ENCODE assay signal across 9 mouse cellular contexts in genomic region chr13:41219687-41220303, GRCm38 (mm10). TPM values are rescaled to one million over a fixed set of nuclear protein-coding genes. Genes with fewer than 3 reads are reported as not detected.
DNase-seq lines count a peak whose midpoint lies in the region; ATAC-seq and TF ChIP-seq lines count a peak whose summit lies in the region.
"Had no signal": no experiment of that assay in that cellular context is flagged by ENCODE, and none has a peak within 500 bp of the region (broad histone marks: within the 10 kb centered on the region; RNA-seq: fewer than 3 reads in every experiment).

No protein-coding gene starts in this region.

- no peak overlapping the region for H3K27ac ChIP-seq in heart, embryonic 12.5 days (ENCODE audit: poor library complexity, severe bottlenecking)
- no peak overlapping the region for H3K27ac ChIP-seq in thymus, adult 2 months (ENCODE audit: control insufficient read depth, insufficient read depth, low read length)
- peak overlapping the region; percentile 80 for H3K27ac ChIP-seq in hindbrain, embryonic 12.5 days

- H3K4me3 ChIP-seq in heart, embryonic 12.5 days = peak overlapping the region; percentile 61
- peak overlapping the region; percentile 21; the same call in 1 of the 2 replicates for H3K4me3 ChIP-seq in thymus, adult 2 months (ENCODE audit: control insufficient read depth, insufficient read depth, low read length)
- peak overlapping the region; percentile 73 for H3K4me3 ChIP-seq in hindbrain, embryonic 12.5 days

- ATAC-seq in heart, embryonic 12.5 days (ENCODE audit: insufficient number of reproducible peaks, low FRiP score) = no peak; the same call in 1 of the 2 replicates
- ATAC-seq in hindbrain, embryonic 12.5 days (ENCODE audit: low FRiP score) = peak; percentile 89
- ATAC-seq: Patski had no signal

- no peak for DNase-seq in heart, adult 8-10 months (ENCODE audit: low spot score)
- DNase-seq in thymus, adult 2 months = peak; percentile 8
- no peak for DNase-seq in thymus, postnatal 14 days
- DNase-seq in mesoderm, embryonic 11.5 days (ENCODE audit: low read depth, low spot score) = peak; percentile 56
- DNase-seq in urinary bladder, postnatal 36 days (ENCODE audit: low spot score in 2 of 2) = no peak
- DNase-seq in gastrocnemius, postnatal 10 days = no peak

- H3K36me3 ChIP-seq in heart, embryonic 12.5 days = no peaks in the 10 kb centered on the region
- no peaks in the 10 kb centered on the region for H3K36me3 ChIP-seq in thymus, adult 2 months (ENCODE audit: control insufficient read depth, insufficient read depth, low read length)
- no peaks in the 10 kb centered on the region for H3K36me3 ChIP-seq in hindbrain, embryonic 12.5 days

- WGBS in heart, embryonic 12.5 days = 3% methylated on average over 39 of the region's 39 CpGs
- whole genome bisulfite sequencing in thymus, adult 2 months = 4% methylated on average over 39 of the region's 39 CpGs
- WGBS in hindbrain, embryonic 12.5 days = 3% methylated on average over 35 of the region's 39 CpGs

- no peaks in the 10 kb centered on the region for H3K4me1 ChIP-seq in heart, embryonic 12.5 days (replicated peaks)
- no peaks in the 10 kb centered on the region for H3K4me1 ChIP-seq in thymus, adult 2 months (replicated peaks; ENCODE audit: control insufficient read depth, insufficient read depth, low read length)
- peaks cover 11% of the 10 kb centered on the region; the same call in 1 of the 2 replicates for H3K4me1 ChIP-seq in hindbrain, embryonic 12.5 days

- TF ChIP-seq POLR2A in thymus, adult 2 months (IDR thresholded peaks at IDR 0.05; ENCODE audit: control insufficient read depth, extremely low read depth, insufficient read depth, low read length, poor library complexity) = no peak

- no peaks in the 10 kb centered on the region for H3K27me3 ChIP-seq in heart, embryonic 12.5 days (replicated peaks)
- H3K27me3 ChIP-seq in thymus, adult 2 months (ENCODE audit: control insufficient read depth, insufficient read depth, low read length) = no peaks in the 10 kb centered on the region
- H3K27me3 ChIP-seq in hindbrain, embryonic 12.5 days = no peaks in the 10 kb centered on the region

- H3K9ac ChIP-seq in heart, embryonic 12.5 days = peak overlapping the region; percentile 59
- H3K9ac ChIP-seq in hindbrain, embryonic 12.5 days = peak overlapping the region; percentile 77

- no peak for TF ChIP-seq CTCF in thymus, adult 2 months (IDR thresholded peaks at IDR 0.05; ENCODE audit: borderline replicate concordance, control insufficient read depth, extremely low read depth, insufficient read depth, low read length, poor library complexity)

- H3K9me3 ChIP-seq in heart, embryonic 12.5 days (replicated peaks) = peaks cover 20% of the 10 kb centered on the region
- peaks cover 32% of the 10 kb centered on the region for H3K9me3 ChIP-seq in hindbrain, embryonic 12.5 days (replicated peaks)

- H3K4me2 ChIP-seq in heart, embryonic 12.5 days = peak overlapping the region; percentile 75
- H3K4me2 ChIP-seq in hindbrain, embryonic 12.5 days (replicated peaks) = peak overlapping the region; percentile 49

RNA-seq across cellular contexts. Expression of gene Elovl2, which starts 0.4 kb away (rescaled TPM):
- polyA plus RNA-seq in heart, embryonic 12.5 days (2016; fragmentation: Nextera tagmentation; extraction: Ambion mirVana) = 1.9 and 2.1 TPM in 2 replicates
- under 1 TPM in 2 of 4 experiments, not detected in 2; 0.09 to 0.14 TPM for total RNA-seq in heart, adult 8-10 months (2022)
- 0.16 and 0.31 TPM in 2 replicates for polyA plus RNA-seq in thymus, adult 2 months (2012; rRNA removed)
- 38.0 and 41.4 TPM in 2 replicates for polyA plus RNA-seq in hindbrain, embryonic 12.5 days (2016; fragmentation: Nextera tagmentation; extraction: Ambion mirVana)
- total RNA-seq in gastrocnemius, postnatal 10 days (2021) = under 1 TPM; 0.32 to 0.38 TPM
- polyA plus RNA-seq: Patski had no signal

RNA-seq across cellular contexts. Expression of gene Smim13, which starts 29.8 kb away (rescaled TPM):
- polyA plus RNA-seq in heart, embryonic 12.5 days (2016; fragmentation: Nextera tagmentation; extraction: Ambion mirVana) = 13.6 and 14.5 TPM in 2 replicates
- 10 to 100 TPM; 23.3 to 28.6 (median 26.7) TPM for total RNA-seq in heart, adult 8-10 months (2022)
- polyA plus RNA-seq in thymus, adult 2 months (2012; rRNA removed) = 9.9 and 13.4 TPM in 2 replicates
- polyA plus RNA-seq in hindbrain, embryonic 12.5 days (2016; fragmentation: Nextera tagmentation; extraction: Ambion mirVana) = 20.0 and 21.5 TPM in 2 replicates
- 10 to 100 TPM; 23.4 to 24.5 TPM for total RNA-seq in gastrocnemius, postnatal 10 days (2021)

RNA-seq across cellular contexts. Expression of gene Gm17364, which starts 54.0 kb away (rescaled TPM):
- polyA plus RNA-seq in heart, embryonic 12.5 days (2016; fragmentation: Nextera tagmentation; extraction: Ambion mirVana) = not detected in 2 replicates
- not detected for total RNA-seq in heart, adult 8-10 months (2022)
- not detected in 2 replicates for polyA plus RNA-seq in thymus, adult 2 months (2012; rRNA removed)
- not detected in 2 replicates for polyA plus RNA-seq in hindbrain, embryonic 12.5 days (2016; fragmentation: Nextera tagmentation; extraction: Ambion mirVana)
- not detected for total RNA-seq in gastrocnemius, postnatal 10 days (2021)
- polyA plus RNA-seq: Patski had no signal

Comparison
In these comparisons a context has a peak if more than half of its experiments do, and no peak if none do; other contexts are left out.
1. DNase-seq: peak in thymus, adult 2 months (single experiment) and mesoderm, embryonic 11.5 days (single experiment); none in heart, adult 8-10 months (single experiment), thymus, postnatal 14 days (single experiment), urinary bladder, postnatal 36 days (0 of 2) and gastrocnemius, postnatal 10 days (single experiment).
2. H3K4me3 ChIP-seq: peak in every context shown above with its lines; median percentile 73 in hindbrain, embryonic 12.5 days; 61 in heart, embryonic 12.5 days; 21 in thymus, adult 2 months.
3. RNA of gene Elovl2, which starts 0.4 kb away (polyA plus RNA-seq): 38.0 to 41.4 TPM in hindbrain, embryonic 12.5 days; 1.9 to 2.1 TPM in heart, embryonic 12.5 days and 0.16 to 0.31 TPM in thymus, adult 2 months; every median in the first group is over 10 times any median in the second.